Mouse (Mus musculus) gastrocnemius, postnatal 25 days (tissue): ENCODE results near the gene Klf17. TPM values are rescaled to one million over a fixed set of nuclear protein-coding genes. Genes with fewer than 3 reads are reported as not detected.

ENCODE experiments used
- total RNA-seq, 2 experiments: library from RNA; stranded (reverse); gene quantifications; 1 replicate in 1 of 2; 2 replicates in 1 of 2; pipeline ENCODE4 v1.2.3; 2021

Gene Klf17
- total RNA-seq, 2 experiments from 2014 or later: not detected

Other genes starting within 250 kb of the Klf17 start
- 10 to 100 TPM; 84.5 to 88.9 TPM for gene Eri3, start 215.3 kb downstream of the Klf17 start, total RNA-seq
- 10 to 100 TPM; 14.5 to 15.1 TPM for gene Dmap1, start 83.4 kb downstream of the Klf17 start, total RNA-seq
- gene Gm12845, start 41.2 kb downstream of the Klf17 start, total RNA-seq: not detected
- 1 to 10 TPM; 5.0 to 6.8 TPM for gene Slc6a9, start 68.9 kb upstream of the Klf17 start, total RNA-seq
- gene Ccdc24, start 106.9 kb upstream of the Klf17 start, total RNA-seq: not detected
- gene B4galt2, start 117.8 kb upstream of the Klf17 start, total RNA-seq: 1 to 10 TPM; 2.6 to 3.5 TPM
- gene Atp6v0b, start 121.7 kb upstream of the Klf17 start, total RNA-seq: 10 to 100 TPM; 72.1 to 75.9 TPM
- gene Dph2, start 126.4 kb upstream of the Klf17 start, total RNA-seq: 1 to 10 TPM; 3.3 to 3.4 TPM
- gene Ipo13, start 149.4 kb upstream of the Klf17 start, total RNA-seq: 100 to 1,000 TPM; 218 TPM
- under 1 TPM; 0.18 to 0.48 TPM for gene Artn, start 164.1 kb upstream of the Klf17 start, total RNA-seq